Mouse (Mus musculus): ENCODE measurements around the gene Prpsap1.

DNA sequence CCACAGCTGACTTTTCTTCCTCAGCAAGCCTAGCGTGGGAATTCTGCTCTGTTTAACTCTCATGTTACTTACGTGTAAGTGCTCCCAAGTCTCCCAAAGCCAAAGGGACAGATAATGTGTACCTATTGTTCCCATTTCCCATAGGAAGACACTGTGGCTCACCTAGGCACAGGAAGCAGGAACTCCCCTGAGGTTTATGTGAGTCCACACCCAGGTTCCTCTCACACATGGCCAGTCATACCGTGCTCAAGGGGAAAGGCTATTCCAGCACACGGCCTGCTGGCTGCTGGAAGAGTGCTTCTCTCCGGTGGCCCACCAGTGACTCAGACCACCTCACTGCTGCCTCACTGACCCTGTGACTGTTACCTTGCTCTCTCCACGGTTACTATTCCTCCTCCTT, 72.9 kb downstream of the Prpsap1 start:
- TF ChIP-seq CTCF (IDR thresholded peaks at IDR 0.05; ENCODE audit: borderline replicate concordance, insufficient read depth, low read length) (no peak), POLR2A (IDR thresholded peaks at IDR 0.05; ENCODE audit: low read depth, low read length) (no peak)

Measured in embryonic fibroblast, embryonic 13.5 days (primary cell).